Mouse (Mus musculus): ENCODE data around the gene Mturn.

DNA sequence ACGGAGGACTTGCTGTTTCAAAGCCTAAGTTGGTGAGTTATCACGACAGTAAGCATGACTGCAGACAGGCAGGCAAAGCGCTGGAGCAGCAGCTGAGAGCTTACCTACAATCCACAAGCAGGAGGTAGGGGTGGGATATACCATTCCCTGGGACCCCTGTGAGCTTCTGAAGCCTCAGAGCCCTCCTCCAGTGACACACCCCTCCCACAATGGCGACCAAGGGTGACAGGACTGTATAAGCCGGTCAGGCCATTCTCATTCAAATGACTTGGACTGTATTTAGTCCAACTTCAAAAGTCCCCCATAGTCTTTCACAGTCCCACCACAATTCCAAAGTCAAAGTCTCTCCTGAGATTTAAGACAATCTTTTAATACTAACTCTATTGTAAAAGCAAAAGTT, 8.5 kb upstream of the Mturn start:
- TF ChIP-seq GATA1 (IDR thresholded peaks at IDR 0.05; ENCODE audit: low read length) (no peak), TAL1 (IDR thresholded peaks at IDR 0.05; ENCODE audit: low read length) (no peak)

Measured in erythroblast, embryonic 14.5 days (primary cell).